Mouse (Mus musculus) kidney, adult 2 months (tissue): ENCODE measurements around the gene Cbwd1.
A peak's percentile ranks its signal among the peaks of the same experiment; 100 is the strongest.

ENCODE experiments used
- CTCF ChIP-seq: fragments of 200-500 bp; conservative IDR thresholded peaks from 2 replicates; pipeline ENCODE4 v1.5.1; 2011; ENCODE audit warnings: low read depth, mild to moderate bottlenecking, control low read depth, low read length, moderate library complexity, mixed read lengths; ENCODE audit not compliant: insufficient read depth, insufficient read length
- POLR2A ChIP-seq: fragments of 200-500 bp; IDR thresholded peaks from one replicate; pipeline ENCODE4 v1.6.1; 2011; ENCODE audit warnings: low read depth, low read length, control low read depth

GRCm38 (mm10) chr19:24871037-24871635, 90.3 kb downstream of the Cbwd1 start:
- TF ChIP-seq CTCF, result peak; percentile 95
- no peak for TF ChIP-seq POLR2A
